Mouse (Mus musculus) forebrain, embryonic 16.5 days (tissue): ENCODE results near the gene Zfp345. TPM values are rescaled to one million over a fixed set of nuclear protein-coding genes. Genes with fewer than 3 reads are reported as not detected.

Experiments
- polyA plus RNA-seq: library from polyadenylated mRNA; unstranded; fragments of >200 nt; fragmentation: Nextera tagmentation; extraction: Ambion mirVana; gene quantifications from 2 replicates; pipeline ENCODE4 v1.2.1, GENCODE M21; 2015

Zfp345 gene
- polyA plus RNA-seq, 1 experiment from 2014 or later = not detected

Other genes with a start within 250 kb of the Zfp345 start
- 3.3 and 4.9 TPM in 2 replicates for gene Gm21994, start 229.5 kb downstream of the Zfp345 start, polyA plus RNA-seq
- gene Gm14124, start 227.6 kb downstream of the Zfp345 start, polyA plus RNA-seq = not detected in 2 replicates
- gene Gm10130, start 161.4 kb downstream of the Zfp345 start, polyA plus RNA-seq = 1.1 and 3.1 TPM in 2 replicates
- 16.0 and 17.0 TPM in 2 replicates for gene 3300002I08Rik, start 122.3 kb downstream of the Zfp345 start, polyA plus RNA-seq
- 8.7 and 10.0 TPM in 2 replicates for gene Zfp442, start 33.6 kb downstream of the Zfp345 start, polyA plus RNA-seq
- 0.29 and 0.34 TPM in 2 replicates for gene Cst7, start 85.3 kb upstream of the Zfp345 start, polyA plus RNA-seq
- 42.2 and 44.4 TPM in 2 replicates for gene Apmap, start 123.5 kb upstream of the Zfp345 start, polyA plus RNA-seq
- 21.9 and 22.2 TPM in 2 replicates for gene Acss1, start 183.4 kb upstream of the Zfp345 start, polyA plus RNA-seq
- gene Vsx1, start 204.3 kb upstream of the Zfp345 start, polyA plus RNA-seq = not detected in 2 replicates